Mouse (Mus musculus): Measurements from ENCODE around the gene Wdr46. TPM values are rescaled to one million over a fixed set of nuclear protein-coding genes. Genes with fewer than 3 reads are reported as not detected.

The Wdr46 gene
- total and polyA plus RNA-seq, 3 experiments = 39.8 to 72.4 (median 49.7) TPM

- no peaks in the 10 kb centered on the region for H3K36me3 ChIP-seq (replicated peaks in 1 of 2; ENCODE audit: control insufficient read depth in 1 of 2, insufficient read depth in 1 of 2, low read length in 1 of 2)
- in situ Hi-C loops (cut with MboI; ENCODE audit: low pct_ligation_motif_present, low pct_unique_long_range_greater_than_20kb, low sequenced_read_pairs) (no loop called here), dilution Hi-C loops (cut with MboI; ENCODE audit: extremely low pct_ligation_motif_present, extremely low pct_unique_long_range_greater_than_20kb, low sequenced_read_pairs) (no loop called here)
- no peak for DNase-seq (ENCODE audit: extremely low read depth)
- H3K4me3 ChIP-seq (replicated peaks in 1 of 3; ENCODE audit: low read depth in 2 of 3, low read length in 2 of 3, poor library complexity in 1 of 3) = no peak overlapping the region
- H3K4me1 ChIP-seq (ENCODE audit: control insufficient read depth in 1 of 2, insufficient read depth in 2 of 2) = peaks cover 0 to 10% of the 10 kb centered on the region in 2 experiments; a peak in 2 of 4 replicates
- H3K9me3 ChIP-seq (replicated peaks; ENCODE audit: low read length) = no peaks in the 10 kb centered on the region
- no peak overlapping the region for H3K4me2 ChIP-seq (ENCODE audit: insufficient read depth, low read depth, poor library complexity, severe bottlenecking)
- no peak overlapping the region for H3K27ac ChIP-seq (ENCODE audit: insufficient read depth, low read depth)
- no peak overlapping the region for H3K9ac ChIP-seq (ENCODE audit: insufficient read depth, low read depth)
- no peaks in the 10 kb centered on the region for H3K79me2 ChIP-seq (replicated peaks; ENCODE audit: control insufficient read depth, extremely low read depth, insufficient read depth, poor library complexity, severe bottlenecking)
- H3K27me3 ChIP-seq (replicated peaks) = no peaks in the 10 kb centered on the region
- no peak for TF ChIP-seq IRF4 (IDR thresholded peaks at IDR 0.05; ENCODE audit: low read depth, low read length)
- no peak for TF ChIP-seq USF2 (conservative IDR thresholded peaks at IDR 0.05; ENCODE audit: low read depth, low read length)
- TF ChIP-seq ELF1 (IDR thresholded peaks at IDR 0.05; ENCODE audit: low read depth, low read length) = no peak
- TF ChIP-seq CTCF (conservative IDR thresholded peaks at IDR 0.05 in 1 of 2, IDR thresholded peaks at IDR 0.05 in 1 of 2; ENCODE audit: low read depth in 2 of 2, low read length in 2 of 2) = no peak
These were observed 38.8 kb upstream of the Wdr46 start for GRCm38 (mm10) chr17:33901653-33902052.

DNA sequence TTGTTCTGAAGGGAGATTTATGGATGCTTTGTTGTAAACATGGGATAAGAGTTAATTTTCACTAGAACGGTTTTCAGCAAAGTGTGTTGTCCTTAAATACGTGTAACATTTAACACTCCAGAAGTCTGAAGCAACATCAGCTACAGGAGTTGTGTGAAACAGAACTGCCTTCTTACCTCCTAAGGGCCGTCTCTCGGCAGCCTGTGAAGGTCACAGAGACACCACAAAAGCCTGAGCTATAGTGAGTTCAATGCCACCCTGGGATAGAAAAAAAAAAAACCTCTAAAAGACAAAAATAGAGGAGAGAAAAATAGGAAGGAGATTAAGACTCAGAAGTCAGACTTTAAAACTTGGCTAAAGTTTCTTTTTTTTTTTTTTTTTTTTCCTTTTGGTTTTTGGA is 38.4 kb upstream of the Wdr46 start:
- Histone ChIP-seq H3K36me3 (replicated peaks in 1 of 2; ENCODE audit: control insufficient read depth in 1 of 2, insufficient read depth in 1 of 2, low read length in 1 of 2) (no peaks in the 10 kb centered on the region), H3K4me1 (ENCODE audit: control insufficient read depth in 1 of 2, insufficient read depth in 2 of 2) (peaks cover 0 to 10% of the 10 kb centered on the region in 2 experiments; a peak in 2 of 4 replicates), H3K4me3 (replicated peaks in 1 of 3; ENCODE audit: low read depth in 2 of 3, low read length in 2 of 3, poor library complexity in 1 of 3) (no peak overlapping the region), H3K4me2 (ENCODE audit: insufficient read depth, low read depth, poor library complexity, severe bottlenecking) (no peak overlapping the region), H3K9me3 (replicated peaks; ENCODE audit: low read length) (no peaks in the 10 kb centered on the region), H3K27ac (ENCODE audit: insufficient read depth, low read depth) (no peak overlapping the region), H3K9ac (ENCODE audit: insufficient read depth, low read depth) (no peak overlapping the region), H3K79me2 (replicated peaks; ENCODE audit: control insufficient read depth, extremely low read depth, insufficient read depth, poor library complexity, severe bottlenecking) (no peaks in the 10 kb centered on the region), H3K27me3 (replicated peaks) (no peaks in the 10 kb centered on the region)
- no peak for DNase-seq (ENCODE audit: extremely low read depth)
- in situ Hi-C loops (cut with MboI; ENCODE audit: low pct_ligation_motif_present, low pct_unique_long_range_greater_than_20kb, low sequenced_read_pairs) (no loop called here), dilution Hi-C loops (cut with MboI; ENCODE audit: extremely low pct_ligation_motif_present, extremely low pct_unique_long_range_greater_than_20kb, low sequenced_read_pairs) (no loop called here)
- TF ChIP-seq MYC (IDR thresholded peaks at IDR 0.05; ENCODE audit: low read depth, low read length) (no peak), GABPA (IDR thresholded peaks at IDR 0.05; ENCODE audit: insufficient replicate concordance, low read depth, low read length) (no peak), USF1 (IDR thresholded peaks at IDR 0.05; ENCODE audit: low read depth, low read length) (no peak), RAD21 (IDR thresholded peaks at IDR 0.05; ENCODE audit: low read depth, low read length) (no peak), PAX5 (IDR thresholded peaks at IDR 0.05; ENCODE audit: low read length) (no peak), BHLHE40 (IDR thresholded peaks at IDR 0.05; ENCODE audit: low read depth, low read length) (no peak), MEF2A (IDR thresholded peaks at IDR 0.05; ENCODE audit: borderline replicate concordance, low read depth, low read length) (no peak), TCF12 (IDR thresholded peaks at IDR 0.05; ENCODE audit: low read depth, low read length) (no peak), NRF1 (IDR thresholded peaks at IDR 0.05; ENCODE audit: low read depth, low read length) (no peak), NELFE (IDR thresholded peaks at IDR 0.05; ENCODE audit: low read depth, low read length) (no peak), ZMIZ1 (IDR thresholded peaks at IDR 0.05; ENCODE audit: low read depth, low read length) (no peak), MXI1 (IDR thresholded peaks at IDR 0.05; ENCODE audit: low read depth, low read length) (no peak), CTCF (conservative IDR thresholded peaks at IDR 0.05 in 1 of 2, IDR thresholded peaks at IDR 0.05 in 1 of 2; ENCODE audit: low read depth in 2 of 2, low read length in 2 of 2) (no peak), TBP (conservative IDR thresholded peaks at IDR 0.05; ENCODE audit: low read depth, low read length) (no peak)
